Mouse (Mus musculus) cerebellum, adult (tissue): ENCODE data around the gene Pgpep1.

Experiments used
- ATAC-seq: cut with Nextera tagmentation; 2 replicates; pipeline ENCODE4 v1.9.2; 2017; ENCODE audit warnings: mild to moderate bottlenecking, moderate library complexity, mixed read lengths; ENCODE audit not compliant: insufficient number of reproducible peaks, low FRiP score, low TSS enrichment

Pgpep1 gene

GRCm38 (mm10) chr8:70643019-70643418 lies 17.2 kb downstream of the Pgpep1 start:
- ATAC-seq, result no peak

- ATAC-seq, result no peak
Observed at GRCm38 (mm10) chr8:70638752-70639151, 21.4 kb downstream of the Pgpep1 start.

- ATAC-seq, result no peak
Observed at GRCm38 (mm10) chr8:70636838-70637237, 23.4 kb downstream of the Pgpep1 start.

GRCm38 (mm10) chr8:70635527-70635926 lies 24.7 kb downstream of the Pgpep1 start:
- ATAC-seq, result no peak

- no peak for ATAC-seq
Observed at GRCm38 (mm10) chr8:70634066-70634465, 26.1 kb downstream of the Pgpep1 start.

- no peak for ATAC-seq
Observed at GRCm38 (mm10) chr8:70632346-70632892, 27.8 kb downstream of the Pgpep1 start, which contains the start of gene Gdf15. Gene Gdf15 (minus strand): TSS chr8:70632456.

- no peak for ATAC-seq
Observed at GRCm38 (mm10) chr8:70631436-70631835, 28.8 kb downstream of the Pgpep1 start.

GRCm38 (mm10) chr8:70630532-70631381 lies 29.4 kb downstream of the Pgpep1 start:
- ATAC-seq, result no peak

GRCm38 (mm10) chr8:70629574-70630531 lies 30.3 kb downstream of the Pgpep1 start:
- ATAC-seq, result peak; percentile 78

- no peak for ATAC-seq
Observed at GRCm38 (mm10) chr8:70628986-70629490, 31.1 kb downstream of the Pgpep1 start.

- ATAC-seq, result no peak
Observed at GRCm38 (mm10) chr8:70627041-70627440, 33.1 kb downstream of the Pgpep1 start.

- no peak for ATAC-seq
Observed at GRCm38 (mm10) chr8:70625104-70625503, 35.1 kb downstream of the Pgpep1 start.

GRCm38 (mm10) chr8:70622220-70622619 lies 38.0 kb downstream of the Pgpep1 start:
- ATAC-seq, result no peak

- ATAC-seq, result no peak
Observed at GRCm38 (mm10) chr8:70618888-70619334, 41.3 kb downstream of the Pgpep1 start.

GRCm38 (mm10) chr8:70617985-70618384 lies 42.2 kb downstream of the Pgpep1 start:
- ATAC-seq, result no peak

GRCm38 (mm10) chr8:70616645-70617044 lies 43.5 kb downstream of the Pgpep1 start:
- ATAC-seq, result no peak

- no peak for ATAC-seq
Observed at GRCm38 (mm10) chr8:70615894-70616293, 44.3 kb downstream of the Pgpep1 start, which contains the start of gene Lrrc25. Gene Lrrc25 (plus strand): TSS chr8:70616155.

- ATAC-seq, result no peak
Observed at GRCm38 (mm10) chr8:70615281-70615680, 44.9 kb downstream of the Pgpep1 start.

- ATAC-seq, result no peak
Observed at GRCm38 (mm10) chr8:70614469-70614868, 45.7 kb downstream of the Pgpep1 start.

GRCm38 (mm10) chr8:70613763-70614162 lies 46.4 kb downstream of the Pgpep1 start:
- ATAC-seq, result no peak
